ENCODE assay signal across 9 mouse cellular contexts in the genomic region with DNA sequence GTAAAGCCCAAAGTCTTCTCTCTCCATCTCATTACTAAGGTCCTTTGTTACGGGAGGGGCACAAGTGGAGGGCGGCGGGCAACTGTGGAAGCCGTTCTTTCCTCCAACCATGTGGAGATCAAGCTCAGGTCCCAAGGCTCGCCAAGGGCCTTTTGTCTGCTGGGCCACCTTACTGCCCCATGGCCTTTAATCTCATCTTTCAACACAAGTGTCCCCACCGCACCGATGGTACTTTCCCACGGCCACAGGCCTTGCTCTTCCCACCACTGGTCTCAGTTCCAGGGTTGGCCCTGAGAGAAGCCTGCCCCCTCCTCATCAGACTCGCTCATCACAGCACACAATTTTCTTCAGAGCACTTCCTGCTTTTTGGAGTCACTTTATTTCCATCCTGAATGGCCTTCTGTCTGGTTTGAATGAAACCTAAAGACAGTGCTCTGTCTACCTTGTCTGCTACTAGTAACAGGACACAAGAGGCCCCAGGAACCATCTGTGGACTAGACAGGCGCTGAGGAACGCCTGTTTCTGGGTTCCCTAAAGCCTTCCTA. TPM values are rescaled to one million over a fixed set of nuclear protein-coding genes. Genes with fewer than 3 reads are reported as not detected.
DNase-seq lines count a peak whose midpoint lies in the region; ATAC-seq and TF ChIP-seq lines count a peak whose summit lies in the region.
"Had no signal": no experiment of that assay in that cellular context is flagged by ENCODE, and none has a peak within 500 bp of the region (broad histone marks: within the 10 kb centered on the region; RNA-seq: fewer than 3 reads in every experiment).

No protein-coding gene starts in this region.

- peaks cover 15% of the 10 kb centered on the region for H3K36me3 ChIP-seq in forebrain, embryonic 13.5 days (ENCODE audit: poor library complexity, severe bottlenecking)
- H3K36me3 ChIP-seq in limb, embryonic 12.5 days, result peaks cover 29% of the 10 kb centered on the region
- peaks cover 4% of the 10 kb centered on the region; the same call in 1 of the 2 replicates for H3K36me3 ChIP-seq in neural tube, embryonic 13.5 days

- 73% methylated on average over 11 of the region's 11 CpGs for WGBS in forebrain, embryonic 13.5 days
- WGBS in limb, embryonic 12.5 days, result 83% methylated on average over 11 of the region's 11 CpGs
- WGBS in neural tube, embryonic 13.5 days, result 70% methylated on average over 11 of the region's 11 CpGs

- H3K9ac ChIP-seq in forebrain, embryonic 13.5 days, result peak overlapping the region; percentile 92
- H3K9ac ChIP-seq in limb, embryonic 12.5 days (replicated peaks), result no peak overlapping the region
- peak overlapping the region; percentile 97 for H3K9ac ChIP-seq in neural tube, embryonic 13.5 days

- ATAC-seq in forebrain, embryonic 13.5 days, result no peak
- no peak for ATAC-seq in limb, embryonic 12.5 days (ENCODE audit: insufficient number of reproducible peaks, insufficient read depth, low FRiP score, low TSS enrichment, low read depth)
- no peak for ATAC-seq in neural tube, embryonic 13.5 days (ENCODE audit: low read depth)

- H3K4me3 ChIP-seq in layer of hippocampus, adult 2 months, result no peak overlapping the region
- H3K4me3 ChIP-seq in forebrain, embryonic 13.5 days, result peak overlapping the region; percentile 78
- peak overlapping the region; percentile 95; the same call in 1 of the 2 replicates for H3K4me3 ChIP-seq in limb, embryonic 12.5 days (replicated peaks)
- peak overlapping the region; percentile 88; the same call in 1 of the 2 replicates for H3K4me3 ChIP-seq in neural tube, embryonic 13.5 days

- peak overlapping the region; percentile 94 for H3K4me2 ChIP-seq in forebrain, embryonic 13.5 days
- peak overlapping the region; percentile 81 for H3K4me2 ChIP-seq in limb, embryonic 12.5 days
- peak overlapping the region; percentile 93 for H3K4me2 ChIP-seq in neural tube, embryonic 13.5 days

- TF ChIP-seq CTCF in layer of hippocampus, adult 2 months (conservative IDR thresholded peaks at IDR 0.05), result no peak

- no peaks in the 10 kb centered on the region for H3K27me3 ChIP-seq in forebrain, embryonic 13.5 days
- H3K27me3 ChIP-seq in limb, embryonic 12.5 days, result no peaks in the 10 kb centered on the region
- no peaks in the 10 kb centered on the region for H3K27me3 ChIP-seq in neural tube, embryonic 13.5 days

- DNase-seq in layer of hippocampus, adult 2 months (ENCODE audit: low spot score in 2 of 2), result no peak
- no peak for DNase-seq in layer of hippocampus, adult 9-10 months (ENCODE audit: low spot score)
- DNase-seq in right cerebral cortex, postnatal 4 days, result no peak
- DNase-seq in layer of hippocampus, adult 18-20 months (ENCODE audit: low spot score in 2 of 2), result no peak
- no peak for DNase-seq in T-cell, adult 2 months (ENCODE audit: low spot score)

- H3K4me1 ChIP-seq in forebrain, embryonic 13.5 days, result peaks cover 60% of the 10 kb centered on the region
- peaks cover 42% of the 10 kb centered on the region for H3K4me1 ChIP-seq in limb, embryonic 12.5 days (replicated peaks)
- H3K4me1 ChIP-seq in neural tube, embryonic 13.5 days (replicated peaks), result peaks cover 77% of the 10 kb centered on the region

- H3K9me3 ChIP-seq in forebrain, embryonic 13.5 days (replicated peaks), result no peaks in the 10 kb centered on the region
- H3K9me3 ChIP-seq in limb, embryonic 12.5 days, result no peaks in the 10 kb centered on the region
- H3K9me3 ChIP-seq in neural tube, embryonic 13.5 days, result no peaks in the 10 kb centered on the region

- 0 out of 2 replicates have a peak overlapping the region, but pooled peaks have one; percentile 3 for H3K27ac ChIP-seq in layer of hippocampus, adult 2 months
- H3K27ac ChIP-seq in forebrain, embryonic 13.5 days, result no peak overlapping the region
- no peak overlapping the region for H3K27ac ChIP-seq in limb, embryonic 12.5 days
- H3K27ac ChIP-seq in neural tube, embryonic 13.5 days (replicated peaks), result peak overlapping the region; percentile 64

RNA-seq across cellular contexts. Expression of a gene that starts 2.2 kb away (rescaled TPM):
- 100 to 1,000 TPM; 216 to 232 TPM for total RNA-seq in layer of hippocampus, adult 2 months (2021)
- 278 and 309 TPM in 2 replicates for polyA plus RNA-seq in forebrain, embryonic 13.5 days (2015; fragmentation: Nextera tagmentation; extraction: Ambion mirVana)
- 264 and 267 TPM in 2 replicates for polyA plus RNA-seq in limb, embryonic 12.5 days (2016; fragmentation: Nextera tagmentation; extraction: Ambion mirVana)
- polyA plus RNA-seq in neural tube, embryonic 13.5 days (2015; fragmentation: Nextera tagmentation; extraction: Ambion mirVana), result 326 and 340 TPM in 2 replicates
- total RNA-seq in layer of hippocampus, adult 18-20 months (2021), result 100 to 1,000 TPM; 235 to 247 TPM

RNA-seq across cellular contexts. Expression of a gene that starts 31.6 kb away (rescaled TPM):
- 10 to 100 TPM; 36.5 to 44.2 TPM for total RNA-seq in layer of hippocampus, adult 2 months (2021)
- 5.5 and 8.2 TPM in 2 replicates for polyA plus RNA-seq in forebrain, embryonic 13.5 days (2015; fragmentation: Nextera tagmentation; extraction: Ambion mirVana)
- polyA plus RNA-seq in limb, embryonic 12.5 days (2016; fragmentation: Nextera tagmentation; extraction: Ambion mirVana), result 7.5 and 11.9 TPM in 2 replicates
- 9.1 and 9.3 TPM in 2 replicates for polyA plus RNA-seq in neural tube, embryonic 13.5 days (2015; fragmentation: Nextera tagmentation; extraction: Ambion mirVana)
- 10 to 100 TPM; 36.7 to 39.9 TPM for total RNA-seq in layer of hippocampus, adult 18-20 months (2021)
- polyA plus RNA-seq: large intestine, adult 2 months had no signal

RNA-seq across cellular contexts. Expression of a gene that starts 59.0 kb away (rescaled TPM):
- total RNA-seq in layer of hippocampus, adult 2 months (2021), result 10 to 100 TPM; 25.8 to 32.0 TPM
- polyA plus RNA-seq in forebrain, embryonic 13.5 days (2015; fragmentation: Nextera tagmentation; extraction: Ambion mirVana), result 0.11 and 0.14 TPM in 2 replicates
- polyA plus RNA-seq in limb, embryonic 12.5 days (2016; fragmentation: Nextera tagmentation; extraction: Ambion mirVana), result 3.7 and 4.0 TPM in 2 replicates
- 2.2 and 2.3 TPM in 2 replicates for polyA plus RNA-seq in neural tube, embryonic 13.5 days (2015; fragmentation: Nextera tagmentation; extraction: Ambion mirVana)
- total RNA-seq in layer of hippocampus, adult 18-20 months (2021), result 10 to 100 TPM; 41.9 to 43.2 TPM

RNA-seq across cellular contexts. Expression of a gene that starts 59.9 kb away (rescaled TPM):
- 10 to 100 TPM; 43.6 to 46.9 TPM for total RNA-seq in layer of hippocampus, adult 2 months (2021)
- 22.1 and 24.0 TPM in 2 replicates for polyA plus RNA-seq in forebrain, embryonic 13.5 days (2015; fragmentation: Nextera tagmentation; extraction: Ambion mirVana)
- polyA plus RNA-seq in limb, embryonic 12.5 days (2016; fragmentation: Nextera tagmentation; extraction: Ambion mirVana), result 39.3 and 40.8 TPM in 2 replicates
- polyA plus RNA-seq in neural tube, embryonic 13.5 days (2015; fragmentation: Nextera tagmentation; extraction: Ambion mirVana), result 40.1 and 41.9 TPM in 2 replicates
- 10 to 100 TPM; 46.7 TPM for total RNA-seq in layer of hippocampus, adult 18-20 months (2021)

Comparison
In these comparisons a context has a peak if more than half of its experiments do, and no peak if none do; other contexts are left out.
1. H3K27ac ChIP-seq: peak in layer of hippocampus, adult 2 months (single experiment) and neural tube, embryonic 13.5 days (single experiment); none in forebrain, embryonic 13.5 days (single experiment) and limb, embryonic 12.5 days (single experiment).
2. Peak in every context shown above with its lines, with median percentiles within 50 percentile points of each other: H3K4me2 ChIP-seq.